Mouse (Mus musculus): ENCODE measurements around the gene Hist2h2bb.

Gene Hist2h2bb

DNA sequence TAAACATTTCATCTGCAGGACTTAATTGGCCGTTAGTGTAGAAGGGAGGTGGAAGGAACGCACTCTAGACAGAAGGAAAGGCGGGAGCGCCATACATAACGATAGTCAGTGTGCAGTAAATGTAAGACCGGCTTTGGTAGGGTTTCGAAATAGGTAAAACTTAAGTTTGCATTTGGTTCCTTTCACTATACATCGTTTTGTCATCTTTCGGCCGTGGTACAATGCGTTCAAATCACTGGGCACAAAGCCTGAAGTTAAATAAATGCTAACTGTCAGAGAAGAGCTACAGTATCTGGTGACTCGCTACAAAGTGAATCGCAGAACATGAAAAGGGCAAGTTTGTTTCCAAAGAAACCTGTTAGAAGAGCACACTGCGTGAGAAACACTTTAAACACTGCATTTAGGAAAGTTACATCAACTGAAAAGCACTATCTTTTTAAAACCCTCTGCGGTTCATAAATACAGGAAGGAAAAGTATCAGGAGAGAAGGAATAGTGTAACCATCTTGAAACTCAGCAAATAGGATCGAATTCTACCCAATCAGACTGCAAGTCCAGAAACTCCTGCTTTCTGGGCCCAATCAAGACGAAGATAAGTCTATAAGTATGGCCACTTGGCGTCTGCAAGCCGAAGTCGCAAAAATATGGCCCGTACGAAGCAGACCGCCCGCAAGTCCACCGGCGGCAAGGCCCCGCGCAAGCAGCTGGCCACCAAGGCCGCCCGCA is 1.3 kb upstream of the Hist2h2bb start, which contains the start of gene Hist2h3b:
Gene Hist2h3b, plus strand, starts transcription at position 604 of the 725 bp plus-strand sequence.
- POLR2A ChIA-PET = interaction anchor here (0.5 to 5.5 kb wide), 76 partner anchors 9 to 333 kb away, joined by 3 to 196 read pairs (median 8); partner anchors contain the start of genes Bola1 (in 4 of the 4), Hist2h2ab (in 4 of the 4), Hist2h2aa1 (in 3 of the 4) and Hist2h2ac (in 3 of the 4)
- CTCF ChIA-PET = interaction anchor here in 3 of 4 experiments (1.0 to 3.3 kb wide), 4 partner anchors 10 to 202 kb away, joined by 3 to 55 read pairs (median 12); no protein-coding TSS in a partner anchor

DNA sequence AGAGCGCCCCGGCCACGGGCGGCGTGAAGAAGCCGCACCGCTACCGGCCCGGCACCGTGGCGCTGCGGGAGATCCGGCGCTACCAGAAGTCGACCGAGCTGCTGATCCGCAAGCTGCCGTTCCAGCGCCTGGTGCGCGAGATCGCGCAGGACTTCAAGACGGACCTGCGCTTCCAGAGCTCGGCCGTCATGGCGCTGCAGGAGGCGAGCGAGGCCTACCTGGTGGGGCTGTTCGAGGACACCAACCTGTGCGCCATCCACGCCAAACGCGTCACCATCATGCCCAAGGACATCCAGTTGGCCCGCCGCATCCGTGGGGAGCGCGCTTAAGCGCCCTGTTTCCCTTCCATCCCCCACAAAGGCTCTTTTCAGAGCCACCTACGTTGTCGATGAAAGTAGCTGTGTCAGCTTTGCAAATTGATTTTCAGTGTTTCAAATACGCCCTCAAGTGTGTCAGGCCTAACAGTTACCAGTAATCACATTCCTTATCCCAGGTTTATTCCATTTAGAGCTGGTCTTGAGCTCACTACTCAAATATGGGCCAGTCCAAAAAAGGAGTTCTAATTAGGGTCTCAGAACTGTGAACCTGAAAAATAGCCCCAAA is 675 bp upstream of the Hist2h2bb start:
- ChIA-PET CTCF (interaction anchor here (0.5 to 3.3 kb wide), 9 partner anchors 9 to 203 kb away, joined by 3 to 55 read pairs (median 6); partner anchors contain the start of genes Bola1 (in 1 of the 4) and Hist2h2ab (in 1 of the 4)), POLR2A (interaction anchor here (0.6 to 5.5 kb wide), 191 partner anchors 9 to 1253 kb away, joined by 3 to 196 read pairs (median 5); partner anchors contain the start of genes Bola1 (in 4 of the 4), Hist2h2ab (in 4 of the 4), Hist2h2ac (in 4 of the 4) and Hist2h2be (in 4 of the 4))

DNA sequence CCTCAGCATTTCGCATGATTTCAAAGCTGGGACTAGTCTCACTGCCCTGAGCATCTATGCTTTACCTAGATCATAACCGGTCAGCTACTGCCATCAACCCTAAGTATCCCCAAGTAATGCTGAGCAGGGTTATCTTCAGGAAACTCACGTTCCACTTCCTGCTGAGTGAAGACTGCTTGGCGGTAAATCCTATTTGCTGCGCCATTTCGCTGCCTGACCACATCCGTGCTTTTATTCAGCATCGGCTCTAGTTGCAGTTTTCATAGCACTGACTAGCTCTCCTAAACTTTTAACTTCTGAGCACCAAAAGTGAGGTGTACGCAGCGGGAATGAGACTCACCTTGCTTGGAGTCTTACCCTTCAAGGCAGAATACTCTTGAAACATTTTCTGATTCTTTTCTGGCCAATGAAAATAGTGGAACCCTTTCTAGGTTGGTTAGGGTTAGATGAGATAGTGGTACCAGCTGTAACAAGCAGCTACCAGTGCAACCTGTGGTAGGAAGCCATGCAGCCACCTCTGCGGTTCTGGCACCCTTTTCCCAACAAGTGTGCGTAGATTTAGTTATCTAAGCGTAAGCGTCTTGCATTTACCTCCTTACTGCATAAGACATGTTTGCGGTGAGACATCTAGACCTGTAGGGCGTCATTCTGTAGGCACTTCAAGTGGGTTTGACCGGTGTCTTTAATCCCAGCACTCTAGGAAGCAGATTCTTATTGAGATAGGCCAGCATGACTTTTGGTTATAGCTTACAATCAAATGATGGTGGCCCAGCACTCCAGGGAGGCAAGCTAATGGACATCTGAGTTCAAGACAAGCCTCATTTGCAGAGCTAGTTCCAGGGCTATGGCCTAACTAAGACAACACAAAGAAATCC is 4.3 kb downstream of the Hist2h2bb start:
- CTCF ChIA-PET = no interaction called here
- POLR2A ChIA-PET = interaction anchor here (0.5 to 6.0 kb wide), 55 partner anchors 9 to 653 kb away, joined by 3 to 92 read pairs (median 4); partner anchors contain the start of genes Hist2h4 (in 3 of the 4), Bola1 (in 2 of the 4), Hist2h2aa1 (in 2 of the 4) and Hist2h2ab (in 2 of the 4)

DNA sequence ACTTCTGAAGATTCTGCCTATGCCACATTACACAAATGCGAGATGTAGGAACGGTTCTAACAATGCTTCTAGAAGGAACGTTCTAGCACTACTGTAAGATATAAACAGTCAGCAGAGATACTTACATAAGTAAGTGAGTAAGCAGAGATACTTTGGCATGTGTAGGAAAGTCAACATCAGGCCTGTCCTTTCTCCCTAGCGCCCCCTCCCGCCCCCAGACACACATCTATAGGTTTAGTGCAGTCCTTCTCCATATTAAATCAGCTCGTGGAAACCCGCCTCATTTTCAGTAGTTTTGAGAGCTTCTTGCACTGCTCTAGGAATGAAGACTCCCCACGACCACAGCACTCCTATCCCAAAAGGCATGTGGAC is 7.9 kb downstream of the Hist2h2bb start:
- CTCF ChIA-PET = interaction anchor here (0.6 to 2.5 kb wide), 147 partner anchors 8 to 424 kb away, joined by 3 to 55 read pairs (median 4); partner anchors contain the start of genes Hist2h2bb (in 4 of the 4), Hist2h3b (in 3 of the 4), Gm16253 (in 2 of the 4) and Hist2h4 (in 2 of the 4)
- POLR2A ChIA-PET = interaction anchor here (0.5 to 6.0 kb wide), 154 partner anchors 8 to 850 kb away, joined by 3 to 196 read pairs (median 6); partner anchors contain the start of genes Hist2h2bb (in 4 of the 4), Hist2h4 (in 4 of the 4), Hist2h2ac (in 3 of the 4) and Hist2h2be (in 3 of the 4)

DNA sequence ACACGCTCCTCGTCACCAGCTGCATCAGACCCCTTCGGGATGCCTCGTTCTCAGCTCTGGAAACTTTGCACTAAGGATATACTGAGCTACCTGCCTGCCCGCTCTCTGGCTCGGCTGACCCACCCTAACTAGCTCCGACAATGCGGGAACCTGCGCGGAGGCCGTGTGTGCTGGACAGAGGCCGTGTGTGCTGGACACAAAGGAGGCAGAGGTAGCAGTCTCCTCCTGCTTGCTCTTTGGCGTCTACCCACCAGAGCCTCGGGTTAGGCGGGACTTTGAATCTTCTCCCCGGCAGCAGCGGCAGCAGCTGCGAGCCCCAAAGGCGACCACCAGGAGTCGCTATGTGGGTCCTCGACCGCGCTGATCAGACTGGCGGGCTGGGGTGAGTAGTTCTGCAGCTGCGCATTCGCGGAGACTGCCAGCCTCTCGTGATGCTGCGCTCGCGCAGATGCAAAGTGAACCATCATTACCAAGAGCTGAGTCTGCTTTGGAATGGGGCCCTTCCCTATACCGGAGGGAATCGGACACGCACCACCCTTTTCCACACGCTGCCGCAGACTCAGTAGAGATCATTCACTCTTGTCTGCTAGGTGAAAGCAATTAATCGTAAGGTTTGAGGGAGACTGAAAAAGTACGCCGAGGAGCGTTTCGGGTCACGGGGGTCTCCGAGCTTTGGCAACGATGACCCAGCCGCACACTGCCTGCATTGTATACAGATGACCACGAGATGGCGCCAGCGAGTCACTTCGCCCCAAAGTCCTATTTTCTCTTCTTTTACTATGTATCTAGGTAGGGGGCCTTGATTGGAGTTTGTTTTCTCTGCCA is 8.5 kb downstream of the Hist2h2bb start:
- ChIA-PET POLR2A (interaction anchor here (0.5 to 6.0 kb wide), 169 partner anchors 9 to 851 kb away, joined by 3 to 196 read pairs (median 5); partner anchors contain the start of genes Hist2h2bb (in 4 of the 4), Hist2h4 (in 4 of the 4), Hist2h2ac (in 3 of the 4) and Hist2h2be (in 3 of the 4)), CTCF (interaction anchor here (0.5 to 2.5 kb wide), 160 partner anchors 8 to 429 kb away, joined by 3 to 55 read pairs (median 4); partner anchors contain the start of genes Hist2h2bb (in 4 of the 4), Hist2h3b (in 3 of the 4), Bola1 (in 2 of the 4) and Gm16253 (in 2 of the 4))

DNA sequence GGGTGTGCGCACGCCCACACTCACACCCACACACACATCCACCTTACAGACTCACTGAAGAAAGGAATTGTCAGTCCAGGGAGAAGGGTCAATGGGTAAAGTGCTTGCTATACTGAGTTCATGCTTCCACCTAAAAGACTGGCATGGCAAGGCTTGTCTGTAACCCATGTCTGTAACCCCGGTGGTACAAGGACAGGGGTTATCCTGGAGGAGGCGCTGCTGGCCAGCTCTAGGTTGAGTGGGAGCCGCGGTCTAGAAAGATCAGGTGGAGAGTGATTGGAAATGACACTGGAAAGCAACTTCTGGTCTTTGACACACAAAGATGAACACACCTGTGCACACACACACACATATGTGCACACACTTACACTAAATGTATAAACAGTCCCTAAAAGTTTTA is 11.1 kb downstream of the Hist2h2bb start:
- POLR2A ChIA-PET = interaction anchor here in 3 of 4 experiments (0.7 to 10.0 kb wide), 9 partner anchors 11 to 252 kb away, joined by 3 to 59 read pairs (median 9); partner anchors contain the start of genes Hist2h2bb (in 3 of the 3) and Hist2h3b (in 2 of the 3)
- CTCF ChIA-PET = interaction anchor here in 3 of 4 experiments (0.6 to 1.8 kb wide), 5 partner anchors 133 to 222 kb away, joined by 4 to 13 read pairs (median 4); no protein-coding TSS in a partner anchor

DNA sequence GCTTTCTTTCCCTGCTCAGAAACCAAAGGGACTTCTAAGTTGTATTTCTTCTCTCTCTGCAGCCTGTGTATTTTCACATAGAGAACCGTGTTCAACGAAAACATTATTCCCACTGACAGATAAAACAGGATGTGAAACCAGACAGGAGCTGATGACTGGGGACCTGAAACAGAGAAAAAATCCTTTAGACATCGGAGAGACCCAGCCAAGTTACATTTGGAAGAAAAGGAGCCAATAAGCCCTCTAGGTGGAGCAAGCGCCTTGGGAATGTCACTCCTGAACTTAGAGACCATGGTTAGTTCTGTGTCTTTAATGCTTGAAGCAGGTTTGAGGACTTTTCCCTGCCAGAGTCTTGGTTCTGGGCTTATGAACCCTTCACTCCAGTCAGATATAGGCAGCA is 14.9 kb downstream of the Hist2h2bb start:
- ChIA-PET CTCF (interaction anchor here in 2 of 4 experiments (0.6 to 1.6 kb wide), 4 partner anchors 9 to 209 kb away, joined by 3 to 4 read pairs (median 3); partner anchors contain the start of gene Fcgr1 (in 1 of the 2)), POLR2A (interaction anchor here in 3 of 4 experiments (0.7 to 10.0 kb wide), 20 partner anchors 11 to 219 kb away, joined by 3 to 59 read pairs (median 5); partner anchors contain the start of genes Hist2h2bb (in 2 of the 3), Hist2h3b (in 2 of the 3), Bola1 (in 1 of the 3) and Hist2h2ab (in 1 of the 3))

DNA sequence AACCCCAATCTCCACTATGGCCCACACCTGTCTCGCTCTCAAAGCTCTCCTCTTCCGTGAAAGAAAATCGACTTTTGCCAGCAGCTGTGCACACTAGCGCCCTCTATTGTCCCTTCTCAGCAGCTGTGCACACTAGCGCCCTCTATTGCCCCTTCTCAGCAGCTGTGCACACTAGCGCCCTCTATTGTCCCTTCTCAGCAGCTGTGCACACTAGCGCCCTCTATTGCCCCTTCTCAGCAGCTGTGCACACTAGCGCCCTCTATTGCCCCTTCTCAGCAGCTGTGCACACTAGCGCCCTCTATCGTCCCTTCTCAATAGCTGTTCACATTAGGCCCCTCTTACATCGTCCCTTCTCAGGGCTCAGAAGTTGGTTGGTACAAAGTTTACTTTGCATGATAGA is 17.8 kb downstream of the Hist2h2bb start:
- POLR2A ChIA-PET = interaction anchor here in 3 of 4 experiments (0.5 to 10.0 kb wide), 13 partner anchors 9 to 53 kb away, joined by 3 to 59 read pairs (median 5); partner anchors contain the start of genes Hist2h2bb (in 2 of the 3) and Hist2h3b (in 1 of the 3)

DNA sequence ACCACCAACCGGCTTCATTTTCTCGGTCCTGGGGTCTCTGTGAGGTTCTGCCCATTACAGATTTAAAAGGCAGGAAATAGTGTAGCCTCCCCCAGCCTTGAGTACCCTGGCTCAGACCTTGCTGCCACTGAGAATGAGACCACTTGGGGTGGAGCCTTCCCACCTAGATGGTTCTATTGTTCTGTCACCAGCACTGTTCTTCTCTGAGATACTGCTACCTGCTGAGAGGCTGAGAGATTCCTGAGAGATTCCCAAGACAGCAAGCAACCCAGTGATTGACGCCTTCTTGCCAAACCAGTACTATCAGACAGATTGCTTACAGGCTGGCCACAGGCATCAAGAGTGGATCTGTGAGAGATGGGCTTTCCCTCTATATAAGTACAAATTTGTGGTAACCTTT is 19.6 kb downstream of the Hist2h2bb start:
- ChIA-PET POLR2A (interaction anchor here in 3 of 4 experiments (0.7 to 10.0 kb wide), 12 partner anchors 11 to 194 kb away, joined by 3 to 59 read pairs (median 3); partner anchors contain the start of genes Hist2h2bb (in 2 of the 3), Hist2h3b (in 1 of the 3) and Hist2h4 (in 1 of the 3)), CTCF (interaction anchor here in 2 of 4 experiments (0.7 to 2.3 kb wide), 3 partner anchors 11 to 125 kb away, joined by 3 to 7 read pairs (median 3); no protein-coding TSS in a partner anchor)

More for the DNA sequence above, 17.8 kb downstream of the Hist2h2bb start:
- CTCF ChIA-PET = interaction anchor here (0.5 to 3.5 kb wide), 19 partner anchors 9 to 406 kb away, joined by 3 to 28 read pairs (median 4); partner anchors contain the start of genes Hist2h2bb (in 1 of the 4) and Hist2h4 (in 1 of the 4)

DNA sequence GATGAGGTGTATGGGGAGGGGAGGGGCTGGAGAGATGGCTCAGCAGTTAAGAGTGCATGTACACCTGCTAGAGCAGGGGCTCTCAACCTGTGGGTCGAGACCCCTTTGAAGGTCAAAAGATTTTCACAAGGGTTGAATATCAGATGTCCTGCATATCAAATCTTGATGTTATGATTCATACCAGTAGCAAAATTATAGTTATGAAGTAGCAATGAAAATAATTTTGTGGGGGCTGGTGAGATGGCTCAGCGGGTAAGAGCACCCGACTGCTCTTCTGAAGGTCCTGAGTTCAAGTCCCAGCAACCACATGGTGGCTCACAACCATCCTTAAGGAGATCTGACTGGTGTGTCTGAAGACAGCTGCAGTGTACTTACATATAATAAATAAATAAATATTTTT is 21.2 kb downstream of the Hist2h2bb start:
- ChIA-PET CTCF (interaction anchor here in 2 of 4 experiments (0.6 kb wide), 2 partner anchors 13 to 415 kb away, joined by 3 to 4 read pairs; no protein-coding TSS in a partner anchor), POLR2A (interaction anchor here in 3 of 4 experiments (1.0 to 1.6 kb wide), 7 partner anchors 13 to 36 kb away, joined by 3 to 7 read pairs (median 4); partner anchors contain the start of genes Hist2h2bb (in 3 of the 3) and Hist2h4 (in 1 of the 3))

DNA sequence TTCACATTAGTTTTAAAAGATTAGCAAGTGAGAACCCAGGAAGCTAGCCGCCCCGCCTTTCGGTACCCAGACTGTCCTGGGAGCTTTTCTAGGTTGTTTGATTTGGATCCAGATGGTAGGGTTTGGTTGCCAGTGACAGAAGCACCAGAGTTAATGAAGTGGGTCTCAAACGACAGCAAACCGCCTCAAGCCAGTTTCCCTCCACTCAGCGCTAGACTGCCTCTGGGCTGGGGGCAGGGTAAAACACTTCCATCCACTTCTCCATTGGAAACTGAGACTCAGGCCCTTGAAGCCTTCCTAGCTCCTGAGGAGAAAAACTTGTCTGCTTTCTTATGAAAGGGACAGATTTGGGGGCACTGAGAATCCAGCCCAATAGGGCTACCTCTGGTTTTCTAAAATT is 23.1 kb downstream of the Hist2h2bb start:
- CTCF ChIA-PET = interaction anchor here in 1 of 4 experiments (1.1 kb wide), 1 partner anchor 15 kb away, joined by 5 read pairs; no protein-coding TSS in a partner anchor
- POLR2A ChIA-PET = interaction anchor here in 2 of 4 experiments (0.7 to 1.6 kb wide), 4 partner anchors 9 to 31 kb away, joined by 3 to 7 read pairs (median 3); partner anchors contain the start of gene Hist2h2bb (in 1 of the 2)

DNA sequence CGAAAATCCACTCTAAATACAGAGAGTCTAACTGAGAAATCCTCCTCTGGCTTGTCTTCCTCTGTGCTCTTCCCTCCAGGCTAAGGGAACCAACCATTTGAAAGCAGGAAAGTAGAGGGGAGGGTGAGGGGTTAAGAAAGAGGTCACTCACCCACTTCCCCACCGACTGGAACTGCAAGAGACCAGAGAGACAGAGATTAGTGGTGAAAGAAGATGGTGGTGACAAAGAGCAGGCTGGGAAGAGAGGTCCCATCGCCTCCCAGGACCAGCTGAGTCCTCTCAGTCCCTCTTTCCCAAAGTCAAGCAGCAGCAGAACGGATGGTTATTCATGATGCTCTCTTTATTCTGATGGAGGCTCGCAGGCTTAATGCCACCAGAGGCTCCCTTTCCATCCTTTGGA is 23.8 kb downstream of the Hist2h2bb start:
- CTCF ChIA-PET = interaction anchor here in 2 of 4 experiments (0.9 to 1.5 kb wide), 2 partner anchors 9 to 15 kb away, joined by 3 to 4 read pairs; no protein-coding TSS in a partner anchor
- POLR2A ChIA-PET = interaction anchor here in 2 of 4 experiments (0.6 to 1.6 kb wide), 4 partner anchors 8 to 43 kb away, joined by 3 to 7 read pairs (median 4); partner anchors contain the start of gene Hist2h2bb (in 1 of the 2)

DNA sequence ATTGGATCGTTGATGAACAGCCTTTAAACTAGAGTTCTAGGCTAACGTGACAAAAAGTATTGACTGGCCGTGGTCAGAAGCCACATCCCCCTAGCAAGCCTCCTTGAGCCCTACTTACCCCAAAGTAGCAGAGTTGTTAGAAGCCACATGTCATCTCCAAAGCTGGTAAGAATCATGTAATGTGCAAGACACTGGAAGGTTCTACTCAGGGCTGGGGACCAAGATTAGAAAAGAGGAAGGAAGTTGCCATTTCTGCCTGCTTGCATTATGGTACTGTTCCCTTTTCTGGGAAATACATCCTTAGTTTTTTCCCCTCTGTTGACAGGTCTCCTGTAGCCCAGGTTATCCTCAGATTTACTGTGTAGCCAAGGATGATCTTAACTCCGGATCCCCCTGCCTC is 24.2 kb downstream of the Hist2h2bb start, which contains the start of gene Fcgr1:
Gene Fcgr1, minus strand, starts transcription at position 183 of the 400 bp plus-strand sequence.
- ChIA-PET CTCF (interaction anchor here in 2 of 4 experiments (0.9 to 1.5 kb wide), 2 partner anchors 9 to 16 kb away, joined by 3 to 4 read pairs; no protein-coding TSS in a partner anchor), POLR2A (interaction anchor here in 2 of 4 experiments (0.6 to 0.7 kb wide), 3 partner anchors 16 to 1320 kb away, joined by 3 read pairs; no protein-coding TSS in a partner anchor)

DNA sequence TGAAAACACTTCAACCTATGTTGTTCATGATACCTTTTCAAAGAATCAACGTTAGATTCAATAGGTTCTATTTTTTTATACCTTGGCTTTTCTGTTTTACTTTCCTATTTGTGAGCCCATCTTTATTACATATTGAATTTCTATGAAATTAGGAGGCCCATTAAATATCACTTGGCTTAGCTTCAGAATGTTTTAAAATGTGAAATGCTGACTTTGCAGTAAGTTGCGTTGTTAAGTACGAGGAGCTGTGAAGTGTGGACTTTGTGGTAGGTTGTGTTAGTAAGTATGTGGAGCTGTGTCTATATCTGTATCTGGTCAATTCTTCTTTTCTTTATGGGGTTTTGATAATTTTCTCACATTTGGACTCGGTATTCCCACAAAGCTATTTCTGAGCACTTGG is 28.8 kb downstream of the Hist2h2bb start:
- ChIA-PET CTCF (interaction anchor here in 1 of 4 experiments (0.8 kb wide), 1 partner anchor 20 kb away, joined by 3 read pairs; no protein-coding TSS in a partner anchor), POLR2A (interaction anchor here in 2 of 4 experiments (0.9 to 2.1 kb wide), 3 partner anchors 15 to 29 kb away, joined by 3 to 7 read pairs (median 3); no protein-coding TSS in a partner anchor)

Measured in embryonic stem cell, embryonic (primary cell).